ENCODE assay signal across 8 mouse cellular contexts in the genomic region with DNA sequence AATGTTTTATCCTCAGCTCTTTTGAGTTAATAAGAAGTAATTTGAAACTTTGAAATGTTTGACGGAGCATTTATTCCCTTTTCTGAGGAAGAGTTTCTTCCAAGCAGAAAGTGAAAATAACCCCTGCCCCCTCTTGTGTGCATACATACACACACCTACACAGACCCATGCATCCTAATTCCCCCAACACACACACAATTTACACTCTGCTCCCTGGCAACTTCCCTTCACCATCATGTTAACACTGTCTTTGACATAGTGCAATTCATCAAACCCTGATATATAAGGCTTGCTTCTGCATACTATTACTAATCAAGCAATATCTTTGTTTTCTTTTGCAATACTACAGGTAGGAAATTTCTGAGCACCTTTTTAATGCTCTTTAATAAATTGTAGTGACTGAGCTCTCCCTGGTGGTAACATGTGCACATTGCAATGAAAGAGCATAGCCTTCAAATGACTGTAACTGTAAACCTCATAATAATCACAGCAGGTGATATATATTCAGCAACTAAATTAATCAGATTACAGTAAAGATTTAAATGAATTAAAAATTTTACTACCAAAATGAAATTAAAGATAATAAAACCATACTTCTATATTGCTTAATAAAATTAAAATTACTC.
DNase-seq lines count a peak whose midpoint lies in the region; ATAC-seq and TF ChIP-seq lines count a peak whose summit lies in the region.
"Had no signal": no experiment of that assay in that cellular context is flagged by ENCODE, and none has a peak within 500 bp of the region (broad histone marks: within the 10 kb centered on the region; RNA-seq: fewer than 3 reads in every experiment).

No protein-coding gene starts in this region.

- no peak for DNase-seq in left cerebral cortex, adult 2 months (ENCODE audit: extremely low spot score in 1 of 2, low spot score in 2 of 2)
- DNase-seq in left cerebral cortex, postnatal 36 days (ENCODE audit: low spot score in 2 of 2), result no peak
- peak; percentile 15 for DNase-seq in ES-E14 (ENCODE audit: low read depth, low spot score)
- peak; percentile 38 for DNase-seq in embryo, embryonic 10 days (ENCODE audit: low spot score)
- DNase-seq in lung, postnatal 36 days, result peak; percentile 3
- DNase-seq in gastrocnemius, postnatal 4 days (ENCODE audit: low spot score in 2 of 2), result no peak
- DNase-seq: gastrocnemius, postnatal 25 days had no signal

- in situ Hi-C loops in ES-E14 (cut with MboI; ENCODE audit: low sequenced_read_pairs in 2 of 2, unreplicated experiment in 2 of 2), result loop anchor here (25.0 kb wide), 2 partner anchors 353 to 478 kb away; no protein-coding TSS in a partner anchor

- no peaks in the 10 kb centered on the region for H3K4me1 ChIP-seq in ES-E14 (ENCODE audit: control insufficient read depth in 2 of 2, insufficient read depth in 2 of 2, low read length in 2 of 2, poor library complexity in 1 of 2)

- H3K36me3 ChIP-seq in ES-E14 (ENCODE audit: control insufficient read depth, insufficient read depth, low read length, poor library complexity, severe bottlenecking), result no peaks in the 10 kb centered on the region

- ATAC-seq in megakaryocyte-erythroid progenitor cell, adult 5-6 weeks (replicated peaks; ENCODE audit: low FRiP score, low TSS enrichment, poor library complexity, severe bottlenecking), result no peak

- H3K4me3 ChIP-seq in left cerebral cortex, adult 2 months, result no peak overlapping the region
- no peak overlapping the region for H3K4me3 ChIP-seq in ES-E14 (ENCODE audit: insufficient read depth in 1 of 2, low read depth in 1 of 2, low read length in 2 of 2, poor library complexity in 1 of 2, severe bottlenecking in 1 of 2)

- no peak overlapping the region for H3K27ac ChIP-seq in left cerebral cortex, adult 2 months
- no peak overlapping the region for H3K27ac ChIP-seq in ES-E14 (ENCODE audit: insufficient read depth, low read depth, low read length, poor library complexity, severe bottlenecking)

- peak; percentile 79 for TF ChIP-seq CTCF in left cerebral cortex, adult 2 months (IDR thresholded peaks at IDR 0.05)

- H3K9me3 ChIP-seq in ES-E14 (ENCODE audit: control insufficient read depth, insufficient read depth, low read depth, low read length), result no peaks in the 10 kb centered on the region

- no peak overlapping the region for H3K9ac ChIP-seq in ES-E14 (ENCODE audit: insufficient read depth, low read depth, low read length, poor library complexity, severe bottlenecking)

- intact Hi-C loops in left cerebral cortex, adult 2 months (cut with DNase I), result loop anchor here (1.0 to 5.0 kb wide), 3 partner anchors 233 to 483 kb away; no protein-coding TSS in a partner anchor
- intact Hi-C loops in left cerebral cortex, postnatal 36 days (cut with DNase I), result loop anchor here (5.0 to 10.0 kb wide), 4 partner anchors 233 to 1400 kb away; no protein-coding TSS in a partner anchor

TF ChIP-seq in ES-E14, 5 proteins besides CTCF, POLR2A, EP300 and RAD21:
- TF ChIP-seq MAFK (IDR thresholded peaks at IDR 0.05; ENCODE audit: insufficient read depth, low read depth, low read length), result no peak
- peak; percentile 53; the same call in 1 of the 2 replicates for TF ChIP-seq ZC3H11A (IDR thresholded peaks at IDR 0.05; ENCODE audit: borderline replicate concordance, low read depth, low read length)
- TF ChIP-seq CHD2 (IDR thresholded peaks at IDR 0.05; ENCODE audit: low read depth, low read length), result no peak
- TF ChIP-seq ZNF384 (IDR thresholded peaks at IDR 0.05; ENCODE audit: low read depth, low read length), result no peak
- no peak for TF ChIP-seq HCFC1 (IDR thresholded peaks at IDR 0.05; ENCODE audit: borderline replicate concordance, insufficient read depth, low read length)

Comparison
In these comparisons a context has a peak if more than half of its experiments do, and no peak if none do; other contexts are left out.
1. DNase-seq: peak in ES-E14 (single experiment), embryo, embryonic 10 days (single experiment) and lung, postnatal 36 days (single experiment); none in left cerebral cortex, adult 2 months (0 of 2), left cerebral cortex, postnatal 36 days (0 of 2) and gastrocnemius, postnatal 4 days (0 of 2).